Mouse (Mus musculus): ENCODE measurements at regions not wholly inside any gene's neighbourhood (a gene's known extent, or its start where the extent isn't known, plus 50 kb on each side); places are given as distances from the start of the nearest gene placed in this dataset.

DNA sequence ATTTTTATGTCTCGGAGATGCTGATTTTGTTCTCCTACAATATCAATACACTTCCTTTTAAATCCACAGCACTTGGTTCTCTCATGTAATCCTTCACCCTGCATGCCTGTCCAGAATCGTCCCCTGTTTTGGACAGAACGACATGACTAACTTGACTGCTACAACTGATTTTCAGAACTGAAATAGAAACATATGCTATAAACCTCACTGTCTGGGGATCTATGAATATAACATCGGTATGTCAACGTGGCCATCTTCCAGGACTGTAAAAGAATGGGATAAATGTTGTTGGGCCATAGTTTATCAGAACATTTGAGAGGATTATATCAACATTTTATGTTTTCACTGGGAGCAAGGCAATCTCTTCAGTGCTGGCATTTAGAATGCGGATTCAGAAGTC, 795.2 kb upstream of the Pou3f3 start:
- TF ChIP-seq POLR2A (IDR thresholded peaks at IDR 0.05; ENCODE audit: low read depth, low read length) (no peak), CTCF (IDR thresholded peaks at IDR 0.05; ENCODE audit: borderline replicate concordance, insufficient read depth, low read length) (no peak)
